15 mouse cellular contexts compared by ENCODE assay signal in genomic region chr5:106460001-106460511, GRCm38 (mm10). TPM values are rescaled to one million over a fixed set of nuclear protein-coding genes. Genes with fewer than 3 reads are reported as not detected.
DNase-seq lines count a peak whose midpoint lies in the region; ATAC-seq lines count a peak whose summit lies in the region.
"Had no signal": no experiment of that assay in that cellular context is flagged by ENCODE, and none has a peak within 500 bp of the region (broad histone marks: within the 10 kb centered on the region; RNA-seq: fewer than 3 reads in every experiment).

No protein-coding gene starts in this region.

- no peaks in the 10 kb centered on the region for H3K9me3 ChIP-seq in limb, embryonic 11.5 days (ENCODE audit: control insufficient read depth, low read length)
- H3K9me3 ChIP-seq: lung, embryonic 15.5 days had no signal

- no peak overlapping the region for H3K27ac ChIP-seq in limb, embryonic 11.5 days (replicated peaks; ENCODE audit: low read depth, low read length)
- H3K27ac ChIP-seq: lung, embryonic 15.5 days had no signal

- peaks cover 19% of the 10 kb centered on the region for H3K4me1 ChIP-seq in limb, embryonic 11.5 days (ENCODE audit: control insufficient read depth, insufficient read depth, low read length)

- ATAC-seq in limb, embryonic 11.5 days (ENCODE audit: insufficient number of reproducible peaks, low FRiP score, low TSS enrichment, low read depth) = no peak

- WGBS in limb, embryonic 11.5 days = 1% methylated on average over 22 of the region's 22 CpGs

- H3K27me3 ChIP-seq in limb, embryonic 11.5 days (ENCODE audit: control insufficient read depth, insufficient read depth, low read length) = peaks cover 92% of the 10 kb centered on the region

- intact Hi-C loops in heart, postnatal 10 days (cut with DNase I) = loop anchor here (5.0 kb wide), 3 partner anchors 112 to 533 kb away; no protein-coding TSS in a partner anchor

- H3K4me3 ChIP-seq in limb, embryonic 11.5 days (ENCODE audit: low read depth, low read length) = no peak overlapping the region
- H3K4me3 ChIP-seq: erythroblast, embryonic 14.5 days; lung, embryonic 15.5 days had no signal

- H3K9ac ChIP-seq in limb, embryonic 11.5 days (ENCODE audit: low read length) = no peak overlapping the region
- H3K9ac ChIP-seq: lung, embryonic 15.5 days had no signal

- peak; percentile 6 for DNase-seq in right cerebral cortex, postnatal 25 days
- no peak for DNase-seq in right cerebral cortex, postnatal 14 days
- DNase-seq in cerebellum, postnatal 25 days = peak; percentile 66 to 76
- peak; percentile 63 for DNase-seq in limb, embryonic 11.5 days (ENCODE audit: low spot score)
- DNase-seq in retina, postnatal 1 day = peak; percentile 54
- no peak for DNase-seq in spleen, adult 18-20 months
- DNase-seq in heart, postnatal 10 days = no peak
- no peak for DNase-seq in layer of hippocampus, adult 9-10 months (ENCODE audit: low spot score)
- DNase-seq: gastrocnemius, postnatal 36 days; kidney, postnatal 36 days; right cerebral cortex, adult 18-20 months had no signal

- no peak overlapping the region for H3K4me2 ChIP-seq in limb, embryonic 11.5 days (ENCODE audit: low read depth, severe bottlenecking)

- H3K36me3 ChIP-seq in limb, embryonic 11.5 days (ENCODE audit: control insufficient read depth, insufficient read depth, low read length) = no peaks in the 10 kb centered on the region
- H3K36me3 ChIP-seq: lung, embryonic 15.5 days had no signal

RNA-seq across cellular contexts. Expression of gene Barhl2, which starts 2.1 kb away (rescaled TPM):
- not detected in 2 replicates for polyA plus RNA-seq in limb, embryonic 11.5 days (2014; fragmentation: Nextera tagmentation; extraction: Ambion mirVana)
- total RNA-seq in heart, postnatal 10 days (2021) = not detected
- total RNA-seq: ES-E14; gastrocnemius, postnatal 36 days had no signal
- polyA plus RNA-seq: erythroblast, embryonic 14.5 days; lung, embryonic 15.5 days; stomach, embryonic 16.5 days had no signal

Comparison
In these comparisons a context has a peak if more than half of its experiments do, and no peak if none do; other contexts are left out.
1. DNase-seq: peak in right cerebral cortex, postnatal 25 days (single experiment), cerebellum, postnatal 25 days (2 of 2), limb, embryonic 11.5 days (single experiment) and retina, postnatal 1 day (single experiment); none in right cerebral cortex, postnatal 14 days (single experiment), spleen, adult 18-20 months (0 of 2), heart, postnatal 10 days (0 of 2) and layer of hippocampus, adult 9-10 months (single experiment).